Mouse (Mus musculus): ENCODE data around the gene Kif28. TPM values are rescaled to one million over a fixed set of nuclear protein-coding genes. Genes with fewer than 3 reads are reported as not detected.

The Kif28 gene
- polyA plus RNA-seq, 1 experiment from 2014 or later = not detected

DNA sequence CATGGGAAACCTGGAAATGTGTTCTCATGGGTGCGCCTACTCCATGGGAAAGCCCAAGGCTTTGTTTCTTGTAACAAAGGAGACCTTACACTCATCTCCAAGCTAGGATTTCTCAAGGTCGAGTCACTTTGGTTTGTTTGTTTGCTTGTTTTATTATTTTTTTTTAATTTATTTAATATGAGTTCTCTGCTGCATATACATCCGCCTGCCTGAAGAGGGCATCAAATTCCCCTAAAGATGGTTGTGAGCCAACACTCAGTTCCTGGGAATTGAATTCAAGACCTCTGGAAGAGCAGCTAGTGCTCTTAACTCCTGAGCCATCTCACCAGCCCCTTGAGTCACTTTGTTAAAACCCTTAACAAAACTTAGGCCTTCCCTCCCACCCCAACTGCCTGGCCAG is 31.7 kb downstream of the Kif28 start:
- Histone ChIP-seq H3K27ac (ENCODE audit: low read length) (no peak overlapping the region), H3K4me3 (ENCODE audit: low read depth, low read length) (no peak overlapping the region), H3K27me3 (ENCODE audit: control insufficient read depth, insufficient read depth, low read depth, low read length) (no peaks in the 10 kb centered on the region), H3K4me2 (ENCODE audit: low read depth, low read length) (no peak overlapping the region), H3K36me3 (ENCODE audit: control insufficient read depth, insufficient read depth) (no peaks in the 10 kb centered on the region), H3K4me1 (ENCODE audit: control insufficient read depth, low read depth, low read length) (no peaks in the 10 kb centered on the region; the same call in 1 of the 2 replicates), H3K9me3 (replicated peaks; ENCODE audit: control insufficient read depth, low read length) (peaks cover 2% of the 10 kb centered on the region; the same call in 1 of the 2 replicates), H3K9ac (ENCODE audit: low read depth, low read length) (no peak overlapping the region)
- no peak for ATAC-seq (ENCODE audit: low read depth)
- 77% methylated on average over 3 of the region's 3 CpGs for WGBS (ENCODE audit: insufficient replicate concordance)

DNA sequence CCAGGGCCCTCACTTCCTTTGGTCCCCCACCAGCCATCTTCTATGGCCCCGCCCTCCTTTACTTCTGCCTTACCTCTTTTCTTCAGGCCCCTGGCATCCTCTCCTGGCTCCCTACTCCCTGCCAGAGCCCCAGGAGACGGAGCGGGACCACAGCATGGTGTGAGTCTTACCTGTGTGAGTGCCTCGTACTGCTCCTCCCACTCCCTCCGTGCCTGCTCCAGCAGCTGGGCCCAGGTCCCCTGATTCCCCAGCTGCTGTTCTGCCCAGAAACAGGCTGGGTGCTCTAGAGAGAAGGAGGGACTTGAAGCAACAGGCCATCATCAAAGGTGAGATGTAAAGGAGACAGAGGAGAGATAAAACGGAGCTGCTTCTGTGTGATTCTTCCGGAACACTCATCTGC is 32.4 kb downstream of the Kif28 start:
- ATAC-seq (ENCODE audit: low read depth) = no peak
- H3K9ac ChIP-seq (ENCODE audit: low read depth, low read length) = no peak overlapping the region
- H3K27me3 ChIP-seq (ENCODE audit: control insufficient read depth, insufficient read depth, low read depth, low read length) = no peaks in the 10 kb centered on the region
- no peak overlapping the region for H3K4me3 ChIP-seq (ENCODE audit: low read depth, low read length)
- H3K9me3 ChIP-seq (replicated peaks; ENCODE audit: control insufficient read depth, low read length) = peaks cover 2% of the 10 kb centered on the region; the same call in 1 of the 2 replicates
- no peak overlapping the region for H3K27ac ChIP-seq (ENCODE audit: low read length)
- WGBS (ENCODE audit: insufficient replicate concordance) = 72% methylated on average over 7 of the region's 7 CpGs
- H3K36me3 ChIP-seq (ENCODE audit: control insufficient read depth, insufficient read depth) = no peaks in the 10 kb centered on the region
- H3K4me2 ChIP-seq (ENCODE audit: low read depth, low read length) = no peak overlapping the region
- no peaks in the 10 kb centered on the region; the same call in 1 of the 2 replicates for H3K4me1 ChIP-seq (ENCODE audit: control insufficient read depth, low read depth, low read length)

DNA sequence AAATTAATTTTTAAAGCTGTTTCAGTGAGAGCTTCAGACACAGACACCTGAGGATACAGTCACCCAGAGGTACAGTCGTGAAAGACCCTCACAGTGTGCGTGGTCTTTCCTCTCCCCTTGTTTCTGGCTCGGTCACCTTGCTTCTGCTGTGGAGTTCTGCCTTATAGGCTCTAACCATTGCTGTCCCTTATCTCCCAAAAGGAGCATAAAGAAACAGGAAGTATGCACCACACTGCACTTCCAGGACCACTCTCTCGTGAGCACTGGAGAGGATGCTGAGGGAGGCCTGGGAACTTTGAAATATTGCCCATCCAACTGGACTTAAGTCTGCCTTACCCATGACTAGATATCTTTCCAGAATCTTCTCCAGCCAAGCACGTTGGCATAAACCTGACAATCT is 34.3 kb downstream of the Kif28 start:
- no peak overlapping the region for H3K9ac ChIP-seq (ENCODE audit: low read depth, low read length)
- H3K27me3 ChIP-seq (ENCODE audit: control insufficient read depth, insufficient read depth, low read depth, low read length) = no peaks in the 10 kb centered on the region
- H3K36me3 ChIP-seq (ENCODE audit: control insufficient read depth, insufficient read depth) = no peaks in the 10 kb centered on the region
- H3K4me3 ChIP-seq (ENCODE audit: low read depth, low read length) = no peak overlapping the region
- H3K4me2 ChIP-seq (ENCODE audit: low read depth, low read length) = no peak overlapping the region
- 29% methylated on average over 5 of the region's 5 CpGs for WGBS (ENCODE audit: insufficient replicate concordance)
- ATAC-seq (ENCODE audit: low read depth) = no peak
- H3K9me3 ChIP-seq (replicated peaks; ENCODE audit: control insufficient read depth, low read length) = peaks cover 2% of the 10 kb centered on the region; the same call in 1 of the 2 replicates
- no peaks in the 10 kb centered on the region for H3K4me1 ChIP-seq (ENCODE audit: control insufficient read depth, low read depth, low read length)
- no peak overlapping the region for H3K27ac ChIP-seq (ENCODE audit: low read length)

DNA sequence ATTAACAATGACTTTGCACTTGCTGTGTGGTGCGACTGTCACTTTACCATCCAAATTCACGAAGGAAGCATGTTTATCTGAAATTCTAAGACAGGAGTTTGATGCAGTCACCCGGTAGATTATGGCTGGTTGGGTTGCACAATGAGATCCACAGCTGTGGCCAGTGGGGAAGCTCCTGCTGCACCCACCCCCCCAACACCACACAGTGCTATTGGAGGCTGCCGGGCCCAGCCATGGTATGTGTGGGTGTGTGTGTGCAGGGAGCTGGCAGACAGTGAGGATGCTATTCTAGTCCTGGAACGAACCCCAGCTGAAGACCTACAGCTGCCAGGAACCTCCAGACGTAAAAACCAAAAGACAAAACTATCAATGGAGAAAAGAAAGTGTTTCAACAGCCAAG is 35.7 kb downstream of the Kif28 start:
- no peaks in the 10 kb centered on the region for H3K9me3 ChIP-seq (replicated peaks; ENCODE audit: control insufficient read depth, low read length)
- ATAC-seq (ENCODE audit: low read depth) = no peak
- no peak overlapping the region for H3K27ac ChIP-seq (ENCODE audit: low read length)
- H3K9ac ChIP-seq (ENCODE audit: low read depth, low read length) = no peak overlapping the region
- H3K27me3 ChIP-seq (ENCODE audit: control insufficient read depth, insufficient read depth, low read depth, low read length) = no peaks in the 10 kb centered on the region
- no peak overlapping the region for H3K4me2 ChIP-seq (ENCODE audit: low read depth, low read length)
- WGBS (ENCODE audit: insufficient replicate concordance) = 38% methylated on average over 6 of the region's 6 CpGs
- no peaks in the 10 kb centered on the region; the same call in 1 of the 2 replicates for H3K4me1 ChIP-seq (ENCODE audit: control insufficient read depth, low read depth, low read length)
- H3K4me3 ChIP-seq (ENCODE audit: low read depth, low read length) = no peak overlapping the region
- H3K36me3 ChIP-seq (ENCODE audit: control insufficient read depth, insufficient read depth) = no peaks in the 10 kb centered on the region

DNA sequence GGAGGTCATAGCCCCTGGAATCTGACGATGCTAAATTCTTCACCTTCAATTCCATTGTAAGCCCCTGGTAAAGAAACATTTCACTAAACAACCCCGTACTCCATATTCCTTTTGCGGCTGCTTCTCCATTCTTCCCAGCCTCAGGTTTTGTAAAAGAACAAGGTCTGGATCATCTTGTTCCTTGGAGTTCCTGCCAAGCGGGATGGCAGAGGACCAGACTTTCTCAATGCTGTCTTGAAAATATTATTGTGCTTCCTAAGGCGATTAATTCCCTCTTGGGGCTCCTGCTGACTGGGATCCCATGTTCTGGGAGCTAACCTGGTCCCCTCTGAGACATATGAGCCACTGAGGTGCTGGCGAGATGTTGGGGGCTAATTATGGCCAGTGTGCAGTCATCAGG is 39.9 kb downstream of the Kif28 start:
- WGBS (ENCODE audit: insufficient replicate concordance) = 67% methylated on average over 6 of the region's 6 CpGs
- no peaks in the 10 kb centered on the region for H3K36me3 ChIP-seq (ENCODE audit: control insufficient read depth, insufficient read depth)
- no peaks in the 10 kb centered on the region for H3K27me3 ChIP-seq (ENCODE audit: control insufficient read depth, insufficient read depth, low read depth, low read length)
- H3K9me3 ChIP-seq (replicated peaks; ENCODE audit: control insufficient read depth, low read length) = no peaks in the 10 kb centered on the region
- H3K9ac ChIP-seq (ENCODE audit: low read depth, low read length) = no peak overlapping the region
- no peak for ATAC-seq (ENCODE audit: low read depth)
- H3K4me3 ChIP-seq (ENCODE audit: low read depth, low read length) = no peak overlapping the region
- H3K27ac ChIP-seq (ENCODE audit: low read length) = no peak overlapping the region
- peaks cover 4% of the 10 kb centered on the region for H3K4me1 ChIP-seq (ENCODE audit: control insufficient read depth, low read depth, low read length)
- no peak overlapping the region for H3K4me2 ChIP-seq (ENCODE audit: low read depth, low read length)

DNA sequence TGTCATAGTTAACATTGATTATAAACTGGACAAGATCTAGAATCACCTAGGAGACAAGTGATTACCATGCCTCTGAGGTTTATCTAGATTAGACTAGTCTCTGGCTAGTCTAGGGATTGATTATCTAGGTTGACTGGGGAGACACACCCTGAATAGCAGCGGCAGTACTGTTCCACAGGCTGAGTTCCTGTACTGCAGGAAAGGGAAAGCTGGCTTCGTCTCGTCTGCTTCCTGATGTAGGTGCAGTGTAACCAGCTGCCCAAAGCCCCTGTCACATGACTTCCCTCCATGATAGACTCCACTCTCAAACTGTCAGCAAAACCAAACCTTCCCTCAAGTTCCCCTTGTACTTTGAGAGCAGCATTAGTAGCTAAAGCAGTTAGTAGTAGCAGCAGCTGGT is 40.9 kb downstream of the Kif28 start:
- no peaks in the 10 kb centered on the region for H3K9me3 ChIP-seq (replicated peaks; ENCODE audit: control insufficient read depth, low read length)
- no peak overlapping the region for H3K27ac ChIP-seq (ENCODE audit: low read length)
- H3K36me3 ChIP-seq (ENCODE audit: control insufficient read depth, insufficient read depth) = no peaks in the 10 kb centered on the region
- H3K27me3 ChIP-seq (ENCODE audit: control insufficient read depth, insufficient read depth, low read depth, low read length) = no peaks in the 10 kb centered on the region
- 15% methylated on average over 3 of the region's 3 CpGs for WGBS (ENCODE audit: insufficient replicate concordance)
- no peak overlapping the region for H3K4me3 ChIP-seq (ENCODE audit: low read depth, low read length)
- H3K4me1 ChIP-seq (ENCODE audit: control insufficient read depth, low read depth, low read length) = peaks cover 4% of the 10 kb centered on the region
- no peak overlapping the region for H3K4me2 ChIP-seq (ENCODE audit: low read depth, low read length)
- H3K9ac ChIP-seq (ENCODE audit: low read depth, low read length) = no peak overlapping the region
- no peak for ATAC-seq (ENCODE audit: low read depth)

DNA sequence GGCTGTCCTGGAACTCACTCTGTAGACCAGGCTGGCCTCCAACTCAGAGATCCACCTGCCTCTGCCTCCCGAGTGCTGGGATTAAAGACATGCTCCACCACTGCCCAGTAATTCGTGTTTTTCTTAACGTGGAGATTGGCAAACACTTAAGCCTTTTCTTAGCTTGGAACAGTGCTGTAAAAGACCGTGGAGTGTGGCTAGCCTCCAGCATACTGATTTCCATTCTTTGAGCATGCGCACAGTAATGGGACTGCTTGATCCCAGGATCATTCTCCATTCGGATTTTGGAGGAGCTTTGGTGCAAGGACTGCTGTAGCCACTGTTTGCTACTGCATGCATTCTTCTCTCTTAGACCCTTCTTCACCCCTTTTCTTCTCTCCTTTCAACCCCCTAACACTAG is 55.6 kb downstream of the Kif28 start:
- no peak for ATAC-seq (ENCODE audit: low read depth)

DNA sequence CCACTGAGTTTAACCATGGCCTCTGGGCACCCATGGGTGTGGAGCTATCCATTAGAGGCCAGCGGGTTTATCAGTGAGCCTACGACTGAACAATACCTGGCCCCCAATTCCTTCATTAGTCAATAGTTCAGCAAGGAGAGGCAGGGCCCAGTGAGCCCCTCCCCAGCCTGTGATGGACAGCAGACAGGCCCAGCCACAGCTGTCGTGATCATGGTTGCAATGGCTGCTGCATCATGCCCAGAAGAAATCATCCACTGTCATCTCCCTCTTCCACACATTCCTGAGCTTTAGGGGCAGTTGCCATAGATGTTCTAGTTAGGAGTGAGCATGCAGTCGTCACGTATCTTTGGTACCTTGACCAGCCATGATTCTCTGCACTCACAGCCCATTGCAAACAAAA is 56.2 kb downstream of the Kif28 start:
- no peak for ATAC-seq (ENCODE audit: low read depth)
- no peaks in the 10 kb centered on the region for H3K36me3 ChIP-seq (ENCODE audit: control insufficient read depth, insufficient read depth)

More for the DNA sequence above, 55.6 kb downstream of the Kif28 start:
- Histone ChIP-seq H3K4me1 (ENCODE audit: control insufficient read depth, low read depth, low read length) (no peaks in the 10 kb centered on the region), H3K9ac (ENCODE audit: low read depth, low read length) (no peak overlapping the region), H3K27ac (ENCODE audit: low read length) (no peak overlapping the region), H3K36me3 (ENCODE audit: control insufficient read depth, insufficient read depth) (no peaks in the 10 kb centered on the region), H3K4me2 (ENCODE audit: low read depth, low read length) (no peak overlapping the region), H3K9me3 (replicated peaks; ENCODE audit: control insufficient read depth, low read length) (no peaks in the 10 kb centered on the region), H3K27me3 (ENCODE audit: control insufficient read depth, insufficient read depth, low read depth, low read length) (no peaks in the 10 kb centered on the region), H3K4me3 (ENCODE audit: low read depth, low read length) (no peak overlapping the region)
- WGBS (ENCODE audit: insufficient replicate concordance) = 52% methylated on average over 6 of the region's 6 CpGs

DNA sequence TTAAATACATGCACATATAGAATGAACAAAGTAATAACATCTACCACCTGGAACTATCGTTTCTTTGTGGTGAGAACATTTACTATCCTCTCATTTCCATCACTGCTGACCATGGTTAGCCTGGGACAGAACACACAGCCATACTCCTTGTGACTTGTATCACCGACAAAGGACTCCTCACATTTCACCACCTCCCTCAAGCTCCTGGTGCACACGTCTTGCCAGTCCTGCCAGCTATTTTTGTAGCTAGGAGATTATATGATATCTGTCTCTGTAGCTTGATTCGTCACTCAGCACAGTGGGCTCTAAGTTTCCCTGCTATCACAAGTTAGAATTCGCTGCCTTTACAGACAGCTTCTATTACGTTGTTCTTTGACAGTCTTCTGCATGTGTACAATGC is 56.7 kb downstream of the Kif28 start:
- Histone ChIP-seq H3K27me3 (ENCODE audit: control insufficient read depth, insufficient read depth, low read depth, low read length) (no peaks in the 10 kb centered on the region), H3K4me3 (ENCODE audit: low read depth, low read length) (no peak overlapping the region), H3K9me3 (replicated peaks; ENCODE audit: control insufficient read depth, low read length) (no peaks in the 10 kb centered on the region), H3K36me3 (ENCODE audit: control insufficient read depth, insufficient read depth) (no peaks in the 10 kb centered on the region), H3K27ac (ENCODE audit: low read length) (no peak overlapping the region), H3K4me2 (ENCODE audit: low read depth, low read length) (no peak overlapping the region), H3K9ac (ENCODE audit: low read depth, low read length) (no peak overlapping the region), H3K4me1 (ENCODE audit: control insufficient read depth, low read depth, low read length) (no peaks in the 10 kb centered on the region)
- ATAC-seq (ENCODE audit: low read depth) = no peak
- 60% methylated on average over 6 of the region's 6 CpGs for WGBS (ENCODE audit: insufficient replicate concordance)

More for the DNA sequence above, 56.2 kb downstream of the Kif28 start:
- Histone ChIP-seq H3K4me2 (ENCODE audit: low read depth, low read length) (no peak overlapping the region), H3K9ac (ENCODE audit: low read depth, low read length) (no peak overlapping the region), H3K9me3 (replicated peaks; ENCODE audit: control insufficient read depth, low read length) (no peaks in the 10 kb centered on the region), H3K27ac (ENCODE audit: low read length) (no peak overlapping the region), H3K4me1 (ENCODE audit: control insufficient read depth, low read depth, low read length) (no peaks in the 10 kb centered on the region), H3K4me3 (ENCODE audit: low read depth, low read length) (no peak overlapping the region), H3K27me3 (ENCODE audit: control insufficient read depth, insufficient read depth, low read depth, low read length) (no peaks in the 10 kb centered on the region)
- 64% methylated on average over 5 of the region's 5 CpGs for WGBS (ENCODE audit: insufficient replicate concordance)

Data from liver, embryonic 16.5 days (tissue).